Mouse (Mus musculus) liver, postnatal 0 days (tissue): ENCODE data around the gene Srebf2. TPM values are rescaled to one million over a fixed set of nuclear protein-coding genes. Genes with fewer than 3 reads are reported as not detected.
A peak's percentile ranks its signal among the peaks of the same experiment; 100 is the strongest.

Source experiments
- ATAC-seq: fragments of 200-750 bp; cut with Nextera tagmentation; 2 replicates; pipeline ENCODE4 v1.8.0; 2017; ENCODE audit warnings: mild to moderate bottlenecking, moderate library complexity
- DNase-seq: peaks from one replicate; pipeline ENCODE4 v3.0.0-alpha.2; 2016
- H3K27ac ChIP-seq: fragments of 300-500 bp; sonication (generic); 2 replicates; pipeline ENCODE4 v1.5.1; 2014; ENCODE audit warnings: antibody characterized with exemption, moderate library complexity, mild to moderate bottlenecking, low read depth
- H3K27me3 ChIP-seq: fragments of 300-500 bp; sonication (generic); 2 replicates; pipeline ENCODE4 v1.6.1; 2014; ENCODE audit warnings: low read length, control low read depth, mixed read lengths; ENCODE audit not compliant: insufficient read depth
- H3K36me3 ChIP-seq: fragments of 300-500 bp; sonication (generic); replicated peaks from 2 replicates; pipeline ENCODE4 v1.6.1; 2014; ENCODE audit warnings: mild to moderate bottlenecking, control low read depth, low read length, moderate library complexity, mixed read lengths; ENCODE audit not compliant: insufficient read depth
- H3K4me1 ChIP-seq: fragments of 300-500 bp; sonication (generic); 2 replicates; pipeline ENCODE4 v1.6.1; 2014; ENCODE audit warnings: antibody characterized with exemption, mild to moderate bottlenecking, control low read depth; ENCODE audit not compliant: insufficient read depth
- H3K4me2 ChIP-seq: fragments of 300-500 bp; sonication (generic); 2 replicates; pipeline ENCODE4 v1.6.1; 2014; ENCODE audit warnings: low read depth, mild to moderate bottlenecking, low read length, moderate library complexity, mixed read lengths
- H3K4me3 ChIP-seq: fragments of 300-500 bp; sonication (generic); 2 replicates; pipeline ENCODE4 v1.5.1; 2014; ENCODE audit warnings: low read depth, low read length
- H3K9ac ChIP-seq: fragments of 300-500 bp; sonication (generic); replicated peaks from 2 replicates; pipeline ENCODE4 v1.6.1; 2014; ENCODE audit warnings: mild to moderate bottlenecking, moderate library complexity
- H3K9me3 ChIP-seq: fragments of 300-500 bp; sonication (generic); 2 replicates; pipeline ENCODE4 v1.6.1; 2016; ENCODE audit warnings: mild to moderate bottlenecking, control low read depth, low read length, mixed read lengths
- CTCF ChIP-seq: sonication (generic); IDR thresholded peaks from 2 replicates; pipeline ENCODE4 v1.5.1; 2016; ENCODE audit warnings: antibody characterized with exemption, low read depth
- EP300 ChIP-seq: IDR thresholded peaks from 2 replicates; pipeline ENCODE4 v1.6.1; 2016; ENCODE audit warnings: antibody characterized with exemption, low read depth, mild to moderate bottlenecking
- WGBS: fragments of 180-500 bp; shearing (Covaris S2); extraction: QIAGEN DNeasy Blood & Tissue Kit; methylation state at CpG from one replicate; pipeline ENCODE4 v1.1.7; 2014; ENCODE audit not compliant: insufficient replicate concordance; 5-methylcytosine and 5-hydroxymethylcytosine counted together
- polyA plus RNA-seq: library from polyadenylated mRNA; unstranded; fragments of >200 nt; fragmentation: Nextera tagmentation; extraction: Ambion mirVana; gene quantifications from 2 replicates; pipeline ENCODE4 v1.2.1, GENCODE M21; 2015

The Srebf2 gene
- polyA plus RNA-seq, 1 experiment from 2014 or later: 33.6 TPM

DNA sequence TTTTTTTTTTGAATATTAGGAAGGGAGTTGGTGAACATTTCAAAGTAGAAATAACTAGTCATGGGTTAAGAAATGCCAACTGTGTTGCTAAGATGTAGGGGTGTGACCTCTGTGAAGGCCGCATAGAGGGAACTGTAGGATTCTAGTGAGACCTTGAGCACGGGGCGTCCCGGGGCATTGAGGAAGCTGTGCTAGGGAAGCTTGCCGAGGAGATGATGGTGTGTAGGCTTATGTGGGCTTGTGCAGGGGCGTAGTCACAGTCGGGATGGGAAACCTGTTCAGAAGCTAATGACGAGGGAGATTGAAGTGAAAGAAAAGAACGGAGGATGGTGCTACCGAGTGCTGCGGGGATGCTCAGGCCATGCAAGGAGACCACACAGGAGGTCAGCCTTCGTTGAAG is 5.0 kb downstream of the Srebf2 start:
- Histone ChIP-seq H3K4me3 (no peak overlapping the region), H3K4me2 (peak overlapping the region; percentile 9; the same call in 1 of the 2 replicates), H3K36me3 (no peaks in the 10 kb centered on the region), H3K4me1 (peaks cover 43% of the 10 kb centered on the region), H3K9me3 (no peaks in the 10 kb centered on the region), H3K27ac (no peak overlapping the region), H3K27me3 (no peaks in the 10 kb centered on the region), H3K9ac (no peak overlapping the region)
- ATAC-seq: no peak
- 54% methylated on average over 12 of the region's 12 CpGs for WGBS
- no peak for DNase-seq
- no peak for TF ChIP-seq CTCF
- no peak for TF ChIP-seq EP300

- 78% methylated on average over 7 of the region's 7 CpGs for WGBS
- H3K4me2 ChIP-seq: peak overlapping the region; percentile 9; the same call in 1 of the 2 replicates
Measured at GRCm38 (mm10) chr15:82152435-82152834, 5.5 kb downstream of the Srebf2 start.

DNA sequence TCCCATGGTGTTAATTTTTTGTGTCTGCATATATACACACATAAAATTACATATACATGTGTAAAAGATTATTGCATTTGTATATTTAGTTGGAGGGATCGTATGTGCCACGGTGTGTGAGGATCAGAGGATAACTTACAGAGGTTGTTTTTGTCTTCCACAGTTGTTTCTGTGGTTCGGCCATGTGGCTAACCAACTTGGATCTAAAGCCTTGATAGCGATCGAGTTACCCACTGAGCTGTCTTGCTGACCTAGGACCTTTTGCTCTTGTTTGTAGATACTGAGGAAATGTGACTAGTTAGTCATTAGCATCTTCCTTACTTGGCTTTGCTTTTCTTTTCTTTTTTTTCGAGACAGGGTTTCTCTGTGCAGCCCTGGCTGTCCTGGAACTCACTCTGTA is 9.3 kb downstream of the Srebf2 start:
- no peak for TF ChIP-seq EP300
- no peak for TF ChIP-seq CTCF

More at GRCm38 (mm10) chr15:82152435-82152834, 5.5 kb downstream of the Srebf2 start:
- no peaks in the 10 kb centered on the region for H3K9me3 ChIP-seq
- peaks cover 43% of the 10 kb centered on the region for H3K4me1 ChIP-seq
- no peak for TF ChIP-seq EP300
- TF ChIP-seq CTCF: no peak
- H3K27me3 ChIP-seq: no peaks in the 10 kb centered on the region
- H3K27ac ChIP-seq: no peak overlapping the region
- H3K36me3 ChIP-seq: no peaks in the 10 kb centered on the region
- no peak overlapping the region for H3K4me3 ChIP-seq
- H3K9ac ChIP-seq: no peak overlapping the region
- no peak for DNase-seq
- no peak for ATAC-seq

DNA sequence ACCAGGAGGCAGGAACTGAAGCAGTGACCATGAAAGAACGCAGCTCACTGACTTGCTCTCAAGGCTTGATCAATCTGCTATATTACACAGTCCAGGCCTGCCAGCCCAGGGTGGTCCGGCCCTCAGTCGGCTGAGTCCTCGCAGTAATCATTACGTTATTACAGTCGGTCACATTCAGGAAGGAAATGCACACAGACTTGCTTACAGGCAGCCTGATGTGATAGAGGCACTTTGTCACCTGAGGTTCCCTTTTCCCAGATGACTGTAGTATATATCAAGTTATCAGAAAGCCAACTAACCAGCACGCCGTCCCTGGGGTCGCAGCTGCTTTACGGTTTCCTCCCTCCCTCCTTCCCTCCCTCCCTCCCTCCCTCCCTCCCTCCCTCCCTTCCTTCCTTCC is 9.9 kb downstream of the Srebf2 start:
- Histone ChIP-seq H3K27ac (no peak overlapping the region), H3K9ac (no peak overlapping the region), H3K4me2 (no peak overlapping the region), H3K4me1 (peaks cover 45% of the 10 kb centered on the region), H3K36me3 (no peaks in the 10 kb centered on the region), H3K9me3 (no peaks in the 10 kb centered on the region), H3K4me3 (no peak overlapping the region), H3K27me3 (no peaks in the 10 kb centered on the region)
- DNase-seq: no peak
- no peak for ATAC-seq
- TF ChIP-seq CTCF (no peak), EP300 (no peak)
- WGBS: 36% methylated on average over 10 of the region's 10 CpGs

More for the DNA sequence above, 9.3 kb downstream of the Srebf2 start:
- H3K4me3 ChIP-seq: no peak overlapping the region
- no peak overlapping the region for H3K27ac ChIP-seq
- no peak overlapping the region for H3K4me2 ChIP-seq
- no peak for DNase-seq
- H3K9ac ChIP-seq: no peak overlapping the region
- no peaks in the 10 kb centered on the region for H3K9me3 ChIP-seq
- H3K4me1 ChIP-seq: peaks cover 42% of the 10 kb centered on the region
- 64% methylated on average over 6 of the region's 6 CpGs for WGBS
- H3K36me3 ChIP-seq: no peaks in the 10 kb centered on the region
- no peaks in the 10 kb centered on the region for H3K27me3 ChIP-seq
- ATAC-seq: no peak

- H3K27ac ChIP-seq: no peak overlapping the region
- no peaks in the 10 kb centered on the region for H3K27me3 ChIP-seq
- no peaks in the 10 kb centered on the region for H3K36me3 ChIP-seq
- no peak overlapping the region for H3K9ac ChIP-seq
- H3K4me1 ChIP-seq: peaks cover 41% of the 10 kb centered on the region
- 69% methylated on average over 17 of the region's 17 CpGs for WGBS
- DNase-seq: no peak
- TF ChIP-seq CTCF (no peak), EP300 (no peak)
- H3K4me2 ChIP-seq: no peak overlapping the region
- H3K9me3 ChIP-seq: no peaks in the 10 kb centered on the region
- no peak overlapping the region for H3K4me3 ChIP-seq
- no peak for ATAC-seq
Measured at GRCm38 (mm10) chr15:82158243-82159035, 11.5 kb downstream of the Srebf2 start.

DNA sequence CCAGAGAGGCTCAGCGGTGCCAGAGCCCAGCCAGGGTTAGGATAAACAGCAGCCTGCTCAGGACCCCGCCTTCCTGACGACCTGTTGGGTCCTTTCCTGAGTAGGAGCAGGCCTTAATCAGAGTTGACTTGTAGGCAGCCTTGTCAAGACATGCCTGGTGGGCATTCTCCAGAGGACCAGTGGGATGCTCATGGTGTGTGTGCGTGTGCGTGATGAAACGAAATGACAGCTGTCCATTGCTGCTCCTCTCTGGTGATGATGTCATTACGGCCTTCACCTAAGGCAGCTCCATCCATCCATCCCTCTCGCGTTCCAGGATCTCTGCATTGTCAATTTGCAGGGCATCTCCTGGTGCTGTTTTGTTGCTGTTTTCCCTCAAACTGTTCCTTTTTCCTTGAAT is 12.5 kb downstream of the Srebf2 start:
- Histone ChIP-seq H3K9me3 (no peaks in the 10 kb centered on the region), H3K4me2 (no peak overlapping the region), H3K4me3 (no peak overlapping the region), H3K27ac (no peak overlapping the region), H3K9ac (no peak overlapping the region), H3K4me1 (peaks cover 48% of the 10 kb centered on the region), H3K36me3 (no peaks in the 10 kb centered on the region), H3K27me3 (no peaks in the 10 kb centered on the region)
- no peak for TF ChIP-seq CTCF
- no peak for TF ChIP-seq EP300
- DNase-seq: no peak
- no peak for ATAC-seq
- 85% methylated on average over 9 of the region's 9 CpGs for WGBS
